Mouse (Mus musculus): ENCODE results near the gene Dgkh.

The Dgkh gene

GRCm38 (mm10) chr14:78536281-78537165 is 196.1 kb downstream of the Dgkh start, which contains the start of gene Akap11:
Gene Akap11, minus strand, starts transcription at chr14:78536808.
- peak; percentile 97 for DNase-seq (ENCODE audit: low spot score)

GRCm38 (mm10) chr14:78535366-78535765 is 197.2 kb downstream of the Dgkh start:
- DNase-seq (ENCODE audit: low spot score), result peak; percentile 34

GRCm38 (mm10) chr14:78534651-78535050 is 197.9 kb downstream of the Dgkh start:
- DNase-seq (ENCODE audit: low spot score), result no peak

- no peak for DNase-seq (ENCODE audit: low spot score)
Measured at GRCm38 (mm10) chr14:78533701-78534100, 198.9 kb downstream of the Dgkh start.

GRCm38 (mm10) chr14:78532345-78532744 is 200.2 kb downstream of the Dgkh start:
- no peak for DNase-seq (ENCODE audit: low spot score)

- DNase-seq (ENCODE audit: low spot score), result no peak
Measured at GRCm38 (mm10) chr14:78530256-78530655, 202.3 kb downstream of the Dgkh start.

- no peak for DNase-seq (ENCODE audit: low spot score)
Measured at GRCm38 (mm10) chr14:78528461-78529425, 203.8 kb downstream of the Dgkh start.

GRCm38 (mm10) chr14:78526907-78527306 is 205.7 kb downstream of the Dgkh start:
- DNase-seq (ENCODE audit: low spot score), result no peak

- no peak for DNase-seq (ENCODE audit: low spot score)
Measured at GRCm38 (mm10) chr14:78526475-78526874, 206.1 kb downstream of the Dgkh start.

GRCm38 (mm10) chr14:78525611-78526457 is 206.7 kb downstream of the Dgkh start:
- DNase-seq (ENCODE audit: low spot score), result no peak

- DNase-seq (ENCODE audit: low spot score), result no peak
Measured at GRCm38 (mm10) chr14:78525059-78525458, 207.5 kb downstream of the Dgkh start.

- DNase-seq (ENCODE audit: low spot score), result no peak
Measured at GRCm38 (mm10) chr14:78510713-78511112, 221.9 kb downstream of the Dgkh start.

GRCm38 (mm10) chr14:78509791-78510190 is 222.8 kb downstream of the Dgkh start:
- no peak for DNase-seq (ENCODE audit: low spot score)

Measured in embryo, embryonic 10.5 days (tissue).